Mouse (Mus musculus): ENCODE data around the gene Prss42. TPM values are rescaled to one million over a fixed set of nuclear protein-coding genes. Genes with fewer than 3 reads are reported as not detected.

The Prss42 gene
- polyA plus RNA-seq, 1 experiment from 2014 or later, result not detected

GRCm38 (mm10) chr9:110772336-110772735, 25.6 kb upstream of the Prss42 start:
- no peak overlapping the region for H3K9ac ChIP-seq
- 90% methylated on average over 10 of the region's 10 CpGs for WGBS
- peaks cover 7% of the 10 kb centered on the region for H3K4me1 ChIP-seq
- H3K4me2 ChIP-seq (replicated peaks), result no peak overlapping the region
- no peak for ATAC-seq (ENCODE audit: low FRiP score, low read depth)
- no peaks in the 10 kb centered on the region for H3K27me3 ChIP-seq
- H3K27ac ChIP-seq, result no peak overlapping the region
- H3K36me3 ChIP-seq, result no peaks in the 10 kb centered on the region
- H3K4me3 ChIP-seq, result no peak overlapping the region
- H3K9me3 ChIP-seq, result no peaks in the 10 kb centered on the region

- H3K27me3 ChIP-seq, result peaks cover under 1% of the 10 kb centered on the region; the same call in 1 of the 2 replicates
- 68% methylated on average over 15 of the region's 15 CpGs for WGBS
- H3K36me3 ChIP-seq, result no peaks in the 10 kb centered on the region
- no peaks in the 10 kb centered on the region for H3K9me3 ChIP-seq
- no peak overlapping the region for H3K4me2 ChIP-seq (replicated peaks)
- H3K4me1 ChIP-seq, result peaks cover 22% of the 10 kb centered on the region
- no peak overlapping the region for H3K27ac ChIP-seq
- H3K9ac ChIP-seq, result no peak overlapping the region; the same call in 1 of the 2 replicates
- no peak for ATAC-seq (ENCODE audit: low FRiP score, low read depth)
- H3K4me3 ChIP-seq, result no peak overlapping the region
These were observed 23.3 kb upstream of the Prss42 start for GRCm38 (mm10) chr9:110774403-110775268.

- ATAC-seq (ENCODE audit: low FRiP score, low read depth), result no peak
- H3K9ac ChIP-seq, result peak overlapping the region; percentile 25; the same call in 1 of the 2 replicates
These were observed 22.5 kb upstream of the Prss42 start for GRCm38 (mm10) chr9:110775269-110776022.

GRCm38 (mm10) chr9:110778100-110778499, 19.9 kb upstream of the Prss42 start:
- WGBS, result 86% methylated on average over 1 of the region's 1 CpGs
- Histone ChIP-seq H3K36me3 (no peaks in the 10 kb centered on the region), H3K27me3 (peaks cover 6% of the 10 kb centered on the region; the same call in 1 of the 2 replicates), H3K4me1 (peaks cover 40% of the 10 kb centered on the region), H3K4me3 (no peak overlapping the region), H3K27ac (no peak overlapping the region), H3K9ac (no peak overlapping the region), H3K4me2 (replicated peaks) (no peak overlapping the region), H3K9me3 (no peaks in the 10 kb centered on the region)
- ATAC-seq (ENCODE audit: low FRiP score, low read depth), result no peak

More at GRCm38 (mm10) chr9:110775269-110776022, 22.5 kb upstream of the Prss42 start:
- Histone ChIP-seq H3K36me3 (no peaks in the 10 kb centered on the region), H3K9me3 (no peaks in the 10 kb centered on the region), H3K27me3 (peaks cover 5% of the 10 kb centered on the region; the same call in 1 of the 2 replicates), H3K4me1 (peaks cover 24% of the 10 kb centered on the region), H3K4me3 (no peak overlapping the region), H3K27ac (peak overlapping the region; percentile 10; the same call in 1 of the 2 replicates), H3K4me2 (replicated peaks) (no peak overlapping the region)
- 68% methylated on average over 10 of the region's 10 CpGs for WGBS

GRCm38 (mm10) chr9:110778559-110778958, 19.4 kb upstream of the Prss42 start:
- H3K4me2 ChIP-seq (replicated peaks), result no peak overlapping the region
- H3K9me3 ChIP-seq, result no peaks in the 10 kb centered on the region
- no peak overlapping the region for H3K4me3 ChIP-seq
- WGBS, result 76% methylated on average over 7 of the region's 7 CpGs
- no peaks in the 10 kb centered on the region for H3K36me3 ChIP-seq
- no peak overlapping the region for H3K27ac ChIP-seq
- H3K27me3 ChIP-seq, result peaks cover 6% of the 10 kb centered on the region; the same call in 1 of the 2 replicates
- no peak overlapping the region for H3K9ac ChIP-seq
- H3K4me1 ChIP-seq, result peaks cover 40% of the 10 kb centered on the region
- no peak for ATAC-seq (ENCODE audit: low FRiP score, low read depth)

GRCm38 (mm10) chr9:110779242-110779913, 18.6 kb upstream of the Prss42 start:
- Histone ChIP-seq H3K4me1 (peaks cover 40% of the 10 kb centered on the region), H3K27me3 (peaks cover 6% of the 10 kb centered on the region; the same call in 1 of the 2 replicates), H3K9ac (no peak overlapping the region), H3K36me3 (no peaks in the 10 kb centered on the region), H3K9me3 (no peaks in the 10 kb centered on the region), H3K4me2 (replicated peaks) (no peak overlapping the region), H3K27ac (no peak overlapping the region), H3K4me3 (no peak overlapping the region)
- 59% methylated on average over 5 of the region's 5 CpGs for WGBS
- ATAC-seq (ENCODE audit: low FRiP score, low read depth), result no peak

- Histone ChIP-seq H3K27me3 (peaks cover 6% of the 10 kb centered on the region; the same call in 1 of the 2 replicates), H3K4me3 (peak overlapping the region; percentile 47), H3K27ac (peak overlapping the region; percentile 81; the same call in 1 of the 2 replicates), H3K4me2 (replicated peaks) (peak overlapping the region; percentile 79), H3K4me1 (peaks cover 33% of the 10 kb centered on the region), H3K36me3 (no peaks in the 10 kb centered on the region), H3K9me3 (no peaks in the 10 kb centered on the region), H3K9ac (peak overlapping the region; percentile 68)
- under 1% methylated on average over 43 of the region's 43 CpGs for WGBS
- peak; percentile 92 for ATAC-seq (ENCODE audit: low FRiP score, low read depth)
These were observed 16.7 kb upstream of the Prss42 start for GRCm38 (mm10) chr9:110781256-110781721.

- Histone ChIP-seq H3K27me3 (peaks cover 6% of the 10 kb centered on the region; the same call in 1 of the 2 replicates), H3K9me3 (no peaks in the 10 kb centered on the region), H3K36me3 (no peaks in the 10 kb centered on the region), H3K9ac (peak overlapping the region; percentile 68), H3K4me1 (peaks cover 33% of the 10 kb centered on the region), H3K27ac (peak overlapping the region; percentile 81; the same call in 1 of the 2 replicates), H3K4me3 (peak overlapping the region; percentile 47), H3K4me2 (replicated peaks) (peak overlapping the region; percentile 79)
- peak; percentile 79 for ATAC-seq (ENCODE audit: low FRiP score, low read depth)
- under 1% methylated on average over 23 of the region's 23 CpGs for WGBS
These were observed 16.2 kb upstream of the Prss42 start for GRCm38 (mm10) chr9:110781731-110782130.

- no peak overlapping the region for H3K27ac ChIP-seq
- peaks cover 25% of the 10 kb centered on the region for H3K4me1 ChIP-seq
- H3K27me3 ChIP-seq, result peaks cover 6% of the 10 kb centered on the region; the same call in 1 of the 2 replicates
- 17% methylated on average over 1 of the region's 1 CpGs for WGBS
- H3K4me2 ChIP-seq (replicated peaks), result no peak overlapping the region
- H3K9me3 ChIP-seq, result 0 out of 2 replicates have a peak, but pooled peaks cover 3% of the 10 kb centered on the region
- H3K4me3 ChIP-seq, result no peak overlapping the region
- no peaks in the 10 kb centered on the region for H3K36me3 ChIP-seq
- ATAC-seq (ENCODE audit: low FRiP score, low read depth), result no peak
- no peak overlapping the region for H3K9ac ChIP-seq
These were observed 14.4 kb upstream of the Prss42 start for GRCm38 (mm10) chr9:110783611-110784010.

GRCm38 (mm10) chr9:110788169-110788568, 9.8 kb upstream of the Prss42 start:
- H3K4me2 ChIP-seq (replicated peaks), result no peak overlapping the region
- WGBS, result 93% methylated on average over 3 of the region's 3 CpGs
- H3K9me3 ChIP-seq, result 0 out of 2 replicates have a peak, but pooled peaks cover 3% of the 10 kb centered on the region
- no peak overlapping the region for H3K4me3 ChIP-seq
- H3K9ac ChIP-seq, result no peak overlapping the region
- H3K27ac ChIP-seq, result no peak overlapping the region
- H3K36me3 ChIP-seq, result no peaks in the 10 kb centered on the region
- H3K4me1 ChIP-seq, result no peaks in the 10 kb centered on the region
- H3K27me3 ChIP-seq, result no peaks in the 10 kb centered on the region
- no peak for ATAC-seq (ENCODE audit: low FRiP score, low read depth)

GRCm38 (mm10) chr9:110790462-110790861, 7.5 kb upstream of the Prss42 start:
- 77% methylated on average over 4 of the region's 4 CpGs for WGBS
- Histone ChIP-seq H3K4me1 (no peaks in the 10 kb centered on the region), H3K4me3 (no peak overlapping the region), H3K27me3 (no peaks in the 10 kb centered on the region), H3K9ac (no peak overlapping the region), H3K9me3 (0 out of 2 replicates have a peak, but pooled peaks cover 3% of the 10 kb centered on the region), H3K4me2 (replicated peaks) (no peak overlapping the region), H3K36me3 (no peaks in the 10 kb centered on the region), H3K27ac (no peak overlapping the region)
- no peak for ATAC-seq (ENCODE audit: low FRiP score, low read depth)

Measured in limb, embryonic 13.5 days (tissue).